Mouse (Mus musculus) A20 (cell line): ENCODE results near the gene Hpse2.
"Not testable (repeated sequence)": the region's sequence is repeated elsewhere in the genome, so short reads cannot be mapped to it uniquely, and the experiment has no call there.

Experiments
- DNase-seq: peaks from one replicate; pipeline ENCODE4 v3.0.0-alpha.2; 2011; ENCODE audit warnings: low read depth, low spot score

Hpse2 gene

DNA sequence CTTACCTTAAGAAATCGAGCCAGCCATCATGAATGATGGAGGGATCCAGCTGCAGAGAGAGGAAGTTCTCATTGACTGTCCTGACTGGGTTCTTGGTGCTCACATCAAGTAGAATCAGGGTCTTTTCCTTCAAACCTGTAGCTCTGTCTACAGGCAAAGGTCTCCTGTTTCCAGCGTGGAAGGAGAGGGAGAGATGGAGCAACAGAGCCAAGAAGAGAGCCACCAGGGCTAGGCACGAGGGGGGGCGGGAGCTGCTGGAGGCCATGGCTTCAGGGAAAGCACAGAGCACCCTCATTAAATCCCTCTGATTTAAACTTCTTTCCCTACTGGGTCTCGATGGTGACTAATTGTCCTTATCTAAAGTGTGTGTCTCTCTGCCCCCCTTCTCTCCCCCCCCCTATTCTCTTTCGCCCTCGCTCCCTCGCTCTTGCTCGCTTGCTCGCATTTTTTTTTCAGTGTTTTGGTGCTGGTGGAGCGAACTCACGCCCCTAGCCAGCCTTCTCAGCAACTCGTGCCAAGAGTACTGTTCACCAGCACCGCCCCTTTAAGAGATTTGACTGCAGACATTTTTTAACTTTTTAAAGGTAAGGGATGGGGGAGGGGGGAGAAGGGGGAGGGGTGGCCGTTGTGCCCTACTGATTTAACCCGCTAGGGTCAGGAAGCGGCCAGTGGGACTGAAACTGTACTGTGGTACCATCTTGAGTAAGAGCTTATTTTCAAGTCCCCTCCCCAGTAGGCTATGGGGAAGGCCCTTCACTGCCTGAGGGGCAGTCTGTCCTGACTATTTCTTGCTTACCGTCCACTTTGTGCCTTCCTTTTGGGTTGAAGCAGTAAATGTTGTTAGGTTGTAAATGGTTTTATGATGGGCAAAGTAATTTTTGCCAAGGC is at the start of gene Hpse2:
TSS of gene Hpse2 (minus strand) at position 339 of the 888 bp plus-strand sequence.
- no peak for DNase-seq

DNA sequence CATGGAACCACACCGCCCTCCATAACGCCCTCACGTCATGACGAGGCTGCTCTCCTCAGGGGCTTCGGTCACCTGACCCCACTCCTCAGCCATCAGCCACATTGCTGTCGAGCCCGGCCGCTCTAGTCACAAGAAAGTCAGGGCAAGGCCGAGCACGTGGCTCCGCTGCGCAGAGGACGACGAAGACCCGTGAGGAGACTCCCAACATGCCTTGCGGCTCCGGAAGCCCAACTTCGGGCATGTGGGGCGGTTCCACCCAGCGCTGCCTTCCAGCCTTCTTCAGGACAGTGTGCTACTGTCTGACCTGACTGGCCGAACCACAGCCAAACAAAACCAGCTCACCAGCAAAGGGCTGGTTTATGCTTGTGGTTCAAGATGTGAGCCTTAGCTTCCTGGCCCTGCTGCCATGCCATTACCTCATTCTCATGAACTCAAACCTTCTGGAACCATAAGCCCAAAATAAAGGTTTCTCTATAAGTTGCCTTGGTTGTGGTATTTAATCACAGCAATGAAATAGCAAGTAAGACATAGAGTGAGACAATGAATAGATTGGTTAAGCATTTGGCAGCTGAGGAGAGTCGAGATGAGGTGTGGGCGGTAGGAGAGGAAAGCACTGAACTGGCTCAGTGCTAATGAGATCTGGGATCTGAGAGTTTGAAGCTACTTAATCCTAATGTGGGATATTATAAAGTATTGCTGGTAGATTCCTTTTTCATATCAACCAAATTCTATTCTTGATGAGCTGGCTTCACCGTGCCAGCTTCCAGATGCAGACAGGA is 39.5 kb upstream of the Hpse2 start:
- DNase-seq, result no peak

DNA sequence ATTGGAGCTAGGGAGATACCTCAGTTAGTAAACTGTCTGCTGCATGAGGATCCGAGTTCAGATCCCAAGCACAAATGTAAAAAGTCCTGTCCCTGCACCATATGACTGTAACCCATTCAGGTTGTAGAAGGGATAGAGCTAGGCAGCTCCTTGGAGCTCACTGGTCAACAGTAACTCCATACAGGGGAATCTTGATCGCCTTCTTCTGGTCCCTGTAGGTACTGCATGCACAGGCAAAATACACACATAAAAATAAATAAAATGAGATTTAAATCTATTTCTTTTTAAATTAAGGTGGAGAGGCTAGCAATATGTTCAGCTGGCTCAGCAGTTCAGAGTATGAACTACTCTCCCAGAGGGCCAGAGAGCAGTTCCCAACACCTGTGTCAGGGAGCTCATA is 35.9 kb upstream of the Hpse2 start:
- no peak for DNase-seq

DNA sequence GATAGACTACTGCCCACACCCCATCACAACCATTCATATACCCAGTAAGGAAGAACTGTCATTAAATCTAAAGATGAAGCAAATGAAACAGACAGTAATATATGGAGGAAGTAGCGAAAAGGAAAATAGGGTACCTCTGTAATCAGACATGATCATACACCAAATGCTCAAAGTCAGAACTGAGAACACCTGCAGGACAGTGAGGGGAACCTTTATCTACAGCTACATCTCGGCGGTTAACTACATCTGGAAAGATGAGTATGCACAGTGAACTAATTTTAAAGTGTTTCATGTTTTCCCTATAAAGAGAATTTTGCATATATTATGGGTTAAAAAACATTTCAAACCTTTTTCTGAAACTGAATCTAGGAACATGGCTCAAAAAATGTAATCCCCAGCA is 32.4 kb upstream of the Hpse2 start:
- DNase-seq, result peak; percentile 17

DNA sequence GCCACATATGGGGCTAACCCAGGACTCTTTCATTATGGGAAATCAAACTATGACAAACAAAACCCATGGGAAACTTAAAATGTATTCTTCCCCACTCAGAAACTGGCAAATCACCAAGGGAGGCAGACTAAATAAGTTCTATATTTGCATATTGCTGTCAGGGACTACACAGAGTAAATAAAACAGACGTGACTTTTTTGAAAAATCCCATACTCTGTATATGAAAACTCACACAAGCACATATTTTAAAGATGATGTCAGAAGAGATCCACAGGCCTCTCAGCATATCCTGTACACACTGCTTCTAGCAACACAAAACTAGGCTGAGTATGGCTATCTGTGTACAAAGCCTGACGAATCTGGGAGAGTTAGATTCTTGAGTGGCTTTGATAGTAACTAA is 27.4 kb upstream of the Hpse2 start:
- DNase-seq, result no peak

DNA sequence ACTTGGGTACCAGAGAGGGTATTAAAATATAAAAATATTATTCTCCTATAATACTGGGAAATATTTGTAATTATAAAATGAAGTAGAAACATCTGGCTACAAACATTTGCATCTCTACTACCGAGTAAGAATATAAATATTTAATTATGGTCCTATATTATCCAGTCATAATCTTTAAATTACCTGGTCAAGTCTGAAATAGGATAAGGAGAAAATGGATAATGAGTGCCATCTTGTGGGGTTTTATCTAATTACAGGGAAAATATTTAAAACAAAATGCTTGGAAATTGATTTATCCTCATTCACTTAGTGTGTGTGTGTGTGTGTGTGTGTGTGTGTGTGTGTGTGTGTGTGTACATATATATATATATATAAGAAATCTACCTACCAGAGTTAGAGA is 19.0 kb upstream of the Hpse2 start:
- DNase-seq, result no peak

DNA sequence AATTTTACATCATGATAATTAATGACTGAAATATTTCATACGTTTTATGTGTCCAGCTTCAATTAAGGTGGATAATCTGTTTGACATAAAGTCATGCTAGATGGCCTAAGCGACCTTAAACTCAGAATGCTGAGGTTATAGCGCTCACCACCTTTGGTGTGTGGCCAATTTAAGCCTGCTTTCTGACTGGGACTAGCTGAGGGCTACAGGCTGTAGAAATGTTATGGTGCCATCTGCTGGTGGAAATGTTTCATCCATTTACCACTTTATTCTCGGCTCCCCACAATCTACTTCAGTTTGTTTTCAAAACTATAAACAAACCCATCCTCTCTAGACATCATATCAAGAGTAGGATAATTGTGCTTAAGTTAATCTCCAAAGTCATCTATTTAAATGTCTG is 8.2 kb upstream of the Hpse2 start:
- DNase-seq, result peak; percentile 59

DNA sequence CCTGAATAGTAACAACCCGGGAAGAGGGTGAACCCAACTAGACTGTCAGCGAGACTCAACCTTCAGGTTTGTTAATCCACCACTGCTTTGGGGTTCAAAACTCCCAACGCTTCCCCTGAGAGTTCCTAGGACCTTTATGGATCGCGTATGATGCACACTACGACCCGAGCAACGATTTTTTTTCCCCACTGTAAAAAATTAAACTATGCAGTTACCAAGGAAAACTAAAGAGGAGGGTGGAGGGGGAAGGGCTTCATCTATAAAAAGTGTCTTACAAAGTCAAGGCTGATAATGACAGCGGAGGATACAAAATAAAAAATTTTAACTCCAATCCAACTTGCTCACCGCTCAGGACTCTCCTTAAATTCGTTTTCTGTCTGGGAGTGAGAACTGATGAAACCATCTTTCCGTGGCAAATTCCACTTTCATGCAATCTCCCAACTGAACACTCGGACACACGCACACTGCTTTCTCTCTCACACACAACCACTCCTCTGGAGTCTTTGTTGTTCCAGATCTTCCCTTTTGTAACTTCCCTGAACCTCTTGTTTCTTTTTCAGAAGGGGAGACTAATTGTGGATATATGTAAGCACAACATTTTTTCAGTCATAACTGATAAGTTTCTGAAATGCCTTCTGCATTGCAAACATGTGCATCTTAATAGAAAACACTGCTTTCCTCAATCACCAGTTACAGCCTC is 934 bp downstream of the Hpse2 start:
- no peak for DNase-seq

DNA sequence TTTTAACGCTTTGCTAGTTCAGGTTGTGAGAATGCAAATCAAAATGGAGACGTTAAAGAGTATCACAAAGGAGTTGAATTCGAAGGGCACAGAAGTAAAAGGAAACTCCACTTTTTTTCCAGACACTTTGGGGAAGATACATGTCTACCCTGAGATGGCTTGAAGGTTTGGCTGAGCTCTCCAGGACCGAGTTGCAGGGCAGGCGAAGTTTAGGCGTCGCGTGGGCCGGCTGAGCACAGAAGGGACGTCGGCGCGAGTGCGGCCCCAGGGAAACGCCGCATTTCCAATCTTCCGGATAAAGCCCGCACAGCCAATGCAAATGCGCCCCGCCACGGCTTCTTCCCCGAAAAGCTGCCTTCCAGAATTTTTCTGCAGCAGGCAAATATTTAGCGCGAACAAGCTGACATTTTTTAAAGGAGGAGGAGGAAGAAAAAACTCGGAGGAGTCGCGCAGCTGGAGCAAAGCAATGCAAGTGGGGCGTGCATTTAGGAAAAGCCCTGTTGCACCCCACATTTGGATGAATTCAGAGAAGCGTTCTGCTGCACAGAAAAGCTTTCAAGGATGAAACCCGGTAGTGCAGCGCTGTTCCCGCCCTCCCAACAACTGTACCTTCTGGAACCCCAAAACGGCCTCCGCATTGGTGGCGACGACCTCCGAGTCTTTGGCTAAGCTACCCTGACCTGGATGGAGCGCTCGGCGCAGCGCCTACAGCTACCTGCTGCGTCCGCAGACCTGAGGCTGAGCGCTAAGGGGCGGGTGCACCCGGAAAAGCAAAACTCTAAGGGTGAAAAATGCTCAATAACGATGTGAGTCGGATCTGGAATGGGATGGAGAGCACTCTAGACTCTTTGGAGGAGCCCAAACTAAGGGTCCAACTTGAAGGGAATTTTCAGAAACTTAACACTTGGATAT is 1.9 kb downstream of the Hpse2 start:
- no peak for DNase-seq

DNA sequence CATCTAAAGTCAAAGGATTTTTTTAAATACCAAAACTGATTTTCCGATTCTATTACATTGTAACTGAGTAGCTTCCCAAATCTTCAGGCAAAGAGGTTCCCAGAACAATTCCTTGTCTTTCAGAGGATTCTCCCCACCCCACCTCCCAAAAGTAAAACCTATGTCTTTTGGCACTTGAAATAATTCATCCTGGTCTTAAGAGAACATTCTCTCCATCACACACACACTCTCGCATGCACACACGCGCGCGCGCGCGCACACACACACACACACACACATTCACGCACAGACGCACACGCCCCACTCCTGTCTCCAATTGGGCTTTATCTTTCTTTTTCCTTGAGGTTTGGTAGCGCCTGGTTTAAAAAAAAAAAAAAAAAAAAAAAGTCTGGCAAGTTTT is 2.7 kb downstream of the Hpse2 start:
- no peak for DNase-seq

DNA sequence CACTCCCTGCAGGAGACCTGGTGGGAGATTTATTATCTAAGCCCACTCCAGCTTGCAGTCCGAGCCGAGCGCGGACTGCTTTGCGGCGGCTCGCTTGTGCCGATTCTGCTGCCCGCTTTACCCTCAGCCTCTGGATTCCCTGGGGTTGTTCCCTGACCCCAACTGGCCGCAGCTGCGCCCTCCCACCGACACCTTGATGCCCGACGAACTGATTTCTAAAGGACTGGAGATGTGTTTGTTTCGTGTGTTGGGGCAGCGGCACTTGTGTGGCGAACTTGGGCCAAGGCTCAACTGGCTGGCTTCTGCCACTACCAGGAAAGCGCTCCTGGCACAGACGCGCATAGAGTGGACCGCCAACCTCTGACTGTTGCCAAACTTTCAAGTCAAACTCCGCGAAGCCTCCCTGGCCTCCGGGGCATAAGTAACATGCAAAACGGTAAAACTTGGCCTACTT is 3.1 kb downstream of the Hpse2 start:
- no peak for DNase-seq

DNA sequence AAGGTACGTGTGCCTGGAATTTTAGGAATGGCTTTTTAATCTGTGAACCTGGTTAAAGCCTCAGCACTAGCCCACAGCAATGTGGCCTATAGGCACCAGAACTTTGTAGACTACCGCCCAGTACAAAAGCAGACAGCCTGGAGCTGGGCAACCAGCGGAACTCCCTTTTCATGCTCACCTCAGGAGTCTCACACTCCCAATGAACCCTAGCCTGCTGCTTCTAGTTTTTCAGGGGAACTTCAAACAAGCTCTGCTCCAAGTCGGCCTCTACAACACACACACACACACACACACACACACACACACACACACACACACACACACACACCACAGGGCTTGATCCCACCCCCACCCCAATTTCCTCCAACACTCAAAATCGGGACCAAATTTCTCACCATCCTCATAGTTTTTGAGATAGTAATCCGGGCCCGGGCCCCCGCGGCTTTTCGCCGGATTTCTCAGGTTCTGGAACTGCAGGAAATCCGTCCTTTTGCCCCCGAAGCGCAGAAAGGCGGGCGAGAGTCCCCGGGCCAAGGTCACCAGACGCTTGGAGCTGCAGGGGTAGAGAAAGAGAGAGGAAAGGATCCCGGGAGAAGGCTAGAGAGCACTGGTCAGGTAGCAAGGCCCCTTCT is 3.7 kb downstream of the Hpse2 start:
- DNase-seq, result no peak

DNA sequence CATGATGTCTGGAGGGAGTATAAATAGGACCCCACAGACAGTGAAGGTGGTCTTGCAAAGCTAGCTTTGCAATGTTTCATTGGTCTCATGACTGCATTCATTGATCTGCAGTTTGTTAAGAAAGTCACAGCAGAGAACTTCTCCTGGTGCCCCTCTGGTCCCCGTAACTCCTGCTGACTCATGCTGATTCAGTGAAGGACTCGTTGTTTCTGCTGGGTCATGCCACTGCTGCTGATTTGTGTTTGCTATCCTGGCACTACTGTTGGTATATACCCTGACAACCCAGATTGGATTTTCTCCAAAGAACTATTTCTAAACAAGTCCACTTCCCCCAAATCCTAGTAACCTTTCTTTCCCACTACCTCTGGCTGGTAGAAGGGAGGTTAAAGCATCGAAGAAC is 29.3 kb downstream of the Hpse2 start:
- DNase-seq, result no peak

DNA sequence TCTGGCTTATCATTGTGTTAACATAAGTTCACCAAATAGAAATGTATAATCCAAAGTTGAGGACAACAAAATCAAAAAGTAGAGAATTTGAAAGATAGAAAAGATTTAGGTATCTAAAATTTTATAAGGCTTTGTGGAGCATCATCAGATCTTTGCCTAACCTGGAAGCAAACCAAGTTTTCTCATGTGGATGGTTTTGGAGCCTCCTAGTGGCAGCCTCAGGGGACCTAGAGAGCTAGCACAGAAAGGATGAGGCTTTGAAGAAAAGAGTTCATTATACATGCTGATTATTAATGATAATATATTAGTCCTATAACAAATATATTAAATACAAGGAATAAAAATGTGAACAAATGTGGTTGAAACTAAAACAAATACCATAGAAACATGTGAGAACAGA is 77.0 kb downstream of the Hpse2 start:
- peak; percentile 13 for DNase-seq

DNA sequence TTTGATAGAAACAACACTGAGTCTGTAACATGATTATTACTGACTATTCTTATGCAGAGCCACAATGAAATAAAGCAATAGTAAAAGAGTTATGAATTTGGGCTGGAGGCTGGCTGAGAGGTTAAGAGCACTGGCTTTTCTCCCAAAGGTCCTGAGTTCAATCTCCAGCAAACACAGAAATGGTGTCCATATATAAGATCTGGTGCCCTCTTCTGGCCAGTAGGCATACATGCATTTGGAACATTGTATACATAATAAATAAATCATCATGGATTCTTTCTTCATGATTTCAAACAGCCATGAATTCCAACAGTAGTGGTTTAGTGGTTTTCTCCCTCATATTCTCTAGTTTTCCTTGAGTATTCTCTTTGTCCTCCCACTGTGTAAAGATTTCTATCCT is 81.4 kb downstream of the Hpse2 start:
- peak; percentile 19 for DNase-seq

DNA sequence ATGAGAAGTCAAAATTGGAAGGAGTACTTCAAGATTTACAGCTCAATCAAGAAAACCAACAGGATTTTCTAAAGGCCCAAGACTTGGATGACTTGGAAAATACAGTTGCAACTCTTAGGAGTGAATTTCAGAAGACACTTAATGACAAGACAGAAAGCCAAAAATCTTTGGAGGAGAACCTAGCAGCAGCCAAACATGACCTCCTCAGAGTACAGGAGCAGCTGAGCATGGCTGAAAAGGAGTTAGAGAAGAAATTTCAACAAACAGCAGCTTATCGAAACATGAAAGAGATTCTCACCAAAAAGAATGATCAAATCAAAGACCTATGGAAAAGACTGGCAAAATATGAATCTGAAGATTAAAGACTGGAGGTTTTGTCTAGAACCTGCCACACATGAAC is 106.8 kb downstream of the Hpse2 start:
- not testable (repeated sequence) for DNase-seq

DNA sequence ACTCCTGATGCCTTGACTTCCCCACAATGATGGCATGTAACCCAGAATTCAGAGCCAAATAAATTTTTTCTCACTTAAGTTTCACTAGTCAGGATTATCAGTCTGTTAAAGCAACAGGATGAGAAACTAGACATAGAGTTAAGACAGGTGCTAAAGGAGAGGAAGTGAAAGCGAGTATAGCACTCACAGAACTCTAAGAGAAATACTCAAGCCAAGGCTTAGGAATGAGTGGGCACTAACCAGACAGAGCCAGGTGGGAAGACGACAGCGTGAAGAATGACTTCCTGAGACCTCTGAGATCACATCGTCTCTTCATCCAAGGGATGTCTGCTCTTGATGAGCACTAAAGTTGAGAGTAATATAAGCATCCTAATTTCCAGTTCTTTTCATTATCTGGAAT is 144.2 kb downstream of the Hpse2 start:
- DNase-seq, result peak; percentile 55

DNA sequence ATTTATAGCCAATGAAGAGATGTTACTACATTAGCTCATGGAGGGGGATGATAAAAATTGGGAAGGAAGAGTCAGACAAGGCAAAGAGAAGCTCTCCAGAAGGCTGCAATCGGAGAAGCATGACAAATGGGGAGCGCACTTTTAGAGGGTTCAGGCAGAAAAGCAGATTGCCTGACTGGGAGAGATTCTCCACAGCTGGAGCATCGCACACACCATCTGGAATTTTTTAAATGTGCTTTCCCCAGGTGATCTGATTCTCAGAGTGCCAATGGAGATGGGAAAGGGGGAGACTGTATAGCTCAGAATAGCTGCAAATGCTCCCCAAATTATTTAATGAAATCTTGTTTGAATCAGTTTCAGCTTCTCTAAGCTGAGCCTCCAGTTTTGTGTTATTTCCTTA is 156.4 kb downstream of the Hpse2 start:
- no peak for DNase-seq

DNA sequence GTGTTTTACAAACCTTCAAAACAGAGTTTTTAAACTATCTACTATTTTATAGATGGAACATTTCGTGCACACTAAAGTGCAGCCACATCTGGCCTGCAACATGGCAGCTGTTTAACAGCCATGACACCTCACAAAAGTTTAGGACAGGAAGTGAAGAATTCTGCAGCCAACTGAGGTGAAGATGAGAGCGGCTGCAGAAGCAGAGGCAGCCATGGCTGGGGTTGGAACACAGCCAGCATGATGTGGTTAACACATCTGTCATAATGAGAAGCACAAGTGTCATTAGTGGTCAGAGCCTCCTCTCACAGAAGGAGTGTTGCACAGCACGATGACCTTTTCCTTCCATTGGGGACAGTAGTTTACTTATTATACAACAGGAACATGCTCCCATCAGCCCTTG is 194.6 kb downstream of the Hpse2 start:
- DNase-seq, result peak; percentile 24

DNA sequence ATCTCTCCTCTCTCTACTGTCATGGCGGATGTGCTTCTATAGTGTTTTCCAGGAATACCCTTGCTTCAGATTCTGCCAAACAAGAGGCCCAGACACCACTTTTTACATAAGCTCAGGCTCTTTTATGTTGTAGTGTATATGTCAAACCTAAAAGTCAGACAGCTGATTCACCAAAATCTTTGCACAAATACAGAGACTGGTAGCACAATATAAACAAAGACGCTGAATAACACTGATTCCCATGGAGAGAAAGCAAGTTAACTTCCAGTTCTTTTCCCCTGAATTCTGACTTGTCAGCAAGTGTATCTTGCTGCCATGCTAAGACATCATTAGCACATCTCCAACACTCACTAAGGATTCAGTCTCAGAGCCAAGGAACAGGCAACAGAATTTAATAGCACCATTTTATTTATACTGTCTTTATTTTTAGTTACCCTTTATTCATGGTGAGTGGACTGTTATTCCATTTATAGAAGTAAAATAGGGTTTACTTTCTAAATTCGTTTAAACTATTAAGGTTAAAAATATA is 212.7 kb downstream of the Hpse2 start:
- DNase-seq, result no peak
